ENCODE assay signal across 8 mouse cellular contexts in the genomic region with DNA sequence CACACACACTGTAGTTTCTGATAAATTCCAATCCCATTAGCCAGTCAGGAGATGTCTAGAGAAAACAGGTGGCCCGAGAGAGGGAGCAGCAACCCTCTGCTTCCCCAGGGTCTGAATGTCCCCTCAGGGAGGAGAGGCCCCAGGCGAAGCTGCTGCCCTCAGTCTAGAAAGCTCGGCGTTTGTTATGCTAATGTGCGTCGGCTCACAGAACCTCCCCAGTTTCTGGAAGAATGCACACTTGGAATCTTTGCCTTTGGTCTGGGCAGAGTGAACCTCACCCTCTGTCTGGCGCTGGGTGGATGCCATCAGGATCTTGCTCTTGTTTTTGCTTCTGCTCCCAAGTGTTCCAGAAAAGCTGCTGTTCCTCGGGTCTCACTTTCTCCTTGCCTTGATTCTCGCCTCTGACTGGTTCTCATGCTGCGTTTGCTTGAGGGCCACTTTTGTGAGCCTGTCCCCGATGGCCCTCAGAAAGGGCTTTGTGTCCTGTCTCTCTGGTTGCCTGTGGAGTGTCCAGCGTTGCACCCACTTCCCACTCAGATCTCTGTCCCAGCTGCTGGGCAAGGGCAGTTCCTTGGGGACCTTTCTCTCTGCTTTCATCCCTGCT. TPM values are rescaled to one million over a fixed set of nuclear protein-coding genes. Genes with fewer than 3 reads are reported as not detected.
DNase-seq lines count a peak whose midpoint lies in the region; ATAC-seq lines count a peak whose summit lies in the region.

No protein-coding gene starts in this region.

- no peak for ATAC-seq in heart, embryonic 14.5 days (ENCODE audit: insufficient number of reproducible peaks, insufficient read depth, low FRiP score, low read depth)
- ATAC-seq in forebrain, embryonic 12.5 days (ENCODE audit: low FRiP score) = peak; percentile 71
- ATAC-seq in neural tube, embryonic 15.5 days (ENCODE audit: low FRiP score) = no peak

- H3K9ac ChIP-seq in heart, embryonic 14.5 days (ENCODE audit: low read length) = peak overlapping the region; percentile 17; the same call in 1 of the 2 replicates
- no peak overlapping the region for H3K9ac ChIP-seq in forebrain, embryonic 12.5 days
- H3K9ac ChIP-seq in neural tube, embryonic 15.5 days (replicated peaks) = no peak overlapping the region

- H3K4me3 ChIP-seq in heart, embryonic 14.5 days (ENCODE audit: control insufficient read depth in 1 of 2, insufficient read depth in 1 of 2, low read depth in 1 of 2, low read length in 2 of 2) = no peak overlapping the region
- H3K4me3 ChIP-seq in forebrain, embryonic 12.5 days (replicated peaks) = no peak overlapping the region
- no peak overlapping the region for H3K4me3 ChIP-seq in neural tube, embryonic 15.5 days (replicated peaks)

- no peaks in the 10 kb centered on the region for H3K36me3 ChIP-seq in heart, embryonic 14.5 days (ENCODE audit: control insufficient read depth, insufficient read depth, low read length)
- H3K36me3 ChIP-seq in forebrain, embryonic 12.5 days (replicated peaks) = no peaks in the 10 kb centered on the region
- H3K36me3 ChIP-seq in neural tube, embryonic 15.5 days = no peaks in the 10 kb centered on the region

- DNase-seq in heart, postnatal 36 days = no peak
- DNase-seq in kidney, postnatal 10 days = peak; percentile 74
- no peak for DNase-seq in lung, adult 18-20 months
- no peak for DNase-seq in adrenal gland, adult 18-20 months (ENCODE audit: low spot score in 2 of 2)
- no peak for DNase-seq in adrenal gland, adult (ENCODE audit: inconsistent age in 2 of 2, low spot score in 1 of 2)

- 41% methylated on average over 12 of the region's 12 CpGs for WGBS in heart, embryonic 14.5 days
- 5% methylated on average over 12 of the region's 12 CpGs for WGBS in forebrain, embryonic 12.5 days
- 15% methylated on average over 12 of the region's 12 CpGs for WGBS in neural tube, embryonic 15.5 days

- no peak overlapping the region for H3K27ac ChIP-seq in heart, embryonic 14.5 days (replicated peaks in 1 of 2; ENCODE audit: control insufficient read depth in 1 of 2, insufficient read depth in 1 of 2, low read depth in 2 of 2, low read length in 2 of 2)
- H3K27ac ChIP-seq in forebrain, embryonic 12.5 days = peak overlapping the region; percentile 81
- peak overlapping the region; percentile 63 for H3K27ac ChIP-seq in neural tube, embryonic 15.5 days (replicated peaks)

- H3K27me3 ChIP-seq in heart, embryonic 14.5 days (ENCODE audit: control insufficient read depth, insufficient read depth, low read length) = 0 out of 2 replicates have a peak, but pooled peaks cover 7% of the 10 kb centered on the region
- H3K27me3 ChIP-seq in forebrain, embryonic 12.5 days = no peaks in the 10 kb centered on the region
- no peaks in the 10 kb centered on the region for H3K27me3 ChIP-seq in neural tube, embryonic 15.5 days (replicated peaks)

- intact Hi-C loops in heart, postnatal 36 days (cut with DNase I) = no loop called here

- H3K9me3 ChIP-seq in heart, embryonic 14.5 days (ENCODE audit: control insufficient read depth, low read length) = no peaks in the 10 kb centered on the region
- H3K9me3 ChIP-seq in forebrain, embryonic 12.5 days = no peaks in the 10 kb centered on the region
- no peaks in the 10 kb centered on the region for H3K9me3 ChIP-seq in neural tube, embryonic 15.5 days (replicated peaks)

- no peak overlapping the region for H3K4me2 ChIP-seq in heart, embryonic 14.5 days (ENCODE audit: low read length)
- 0 out of 2 replicates have a peak overlapping the region, but pooled peaks have one; percentile 6 for H3K4me2 ChIP-seq in forebrain, embryonic 12.5 days
- H3K4me2 ChIP-seq in neural tube, embryonic 15.5 days = no peak overlapping the region

- H3K4me1 ChIP-seq in heart, embryonic 14.5 days (ENCODE audit: control insufficient read depth in 2 of 2, insufficient read depth in 2 of 2, low read length in 2 of 2) = peaks cover 20% of the 10 kb centered on the region in 2 experiments
- H3K4me1 ChIP-seq in forebrain, embryonic 12.5 days = peaks cover 74% of the 10 kb centered on the region
- H3K4me1 ChIP-seq in neural tube, embryonic 15.5 days = peaks cover 68% of the 10 kb centered on the region

RNA-seq across cellular contexts. Expression of a gene that starts 55.6 kb away (rescaled TPM):
- 0.07 and 0.14 TPM in 2 replicates for polyA plus RNA-seq in heart, embryonic 14.5 days (2014; fragmentation: Nextera tagmentation; extraction: Ambion mirVana)
- total RNA-seq in heart, postnatal 36 days (2021) = under 1 TPM in 1 of 2 experiments, not detected in 1; 0.03 TPM
- 25.6 and 26.8 TPM in 2 replicates for polyA plus RNA-seq in forebrain, embryonic 12.5 days (2016; fragmentation: Nextera tagmentation; extraction: Ambion mirVana)
- polyA plus RNA-seq in neural tube, embryonic 15.5 days (2015; fragmentation: Nextera tagmentation; extraction: Ambion mirVana) = 23.1 and 24.1 TPM in 2 replicates
- 1 to 10 TPM; 2.0 to 4.3 TPM for total RNA-seq in adrenal gland, adult 18-20 months (2021)

Comparison
In these comparisons a context has a peak if more than half of its experiments do, and no peak if none do; other contexts are left out.
1. H3K27ac ChIP-seq: peak in forebrain, embryonic 12.5 days (single experiment) and neural tube, embryonic 15.5 days (single experiment); none in heart, embryonic 14.5 days (0 of 2).
2. RNA of a gene that starts 55.6 kb away (polyA plus RNA-seq): 25.6 to 26.8 TPM in forebrain, embryonic 12.5 days and 23.1 to 24.1 TPM in neural tube, embryonic 15.5 days; 0.07 to 0.14 TPM in heart, embryonic 14.5 days; every median in the first group is over 10 times any median in the second.